Mouse (Mus musculus) liver, adult (tissue): Measurements from ENCODE around the gene Bcdin3d.

Experiments
- GATA4 ChIP-seq: IDR thresholded peaks from 2 replicates; pipeline ENCODE4 v1.6.1; 2014; ENCODE audit warnings: mild to moderate bottlenecking, low read length; ENCODE audit not compliant: insufficient replicate concordance

Bcdin3d gene

DNA sequence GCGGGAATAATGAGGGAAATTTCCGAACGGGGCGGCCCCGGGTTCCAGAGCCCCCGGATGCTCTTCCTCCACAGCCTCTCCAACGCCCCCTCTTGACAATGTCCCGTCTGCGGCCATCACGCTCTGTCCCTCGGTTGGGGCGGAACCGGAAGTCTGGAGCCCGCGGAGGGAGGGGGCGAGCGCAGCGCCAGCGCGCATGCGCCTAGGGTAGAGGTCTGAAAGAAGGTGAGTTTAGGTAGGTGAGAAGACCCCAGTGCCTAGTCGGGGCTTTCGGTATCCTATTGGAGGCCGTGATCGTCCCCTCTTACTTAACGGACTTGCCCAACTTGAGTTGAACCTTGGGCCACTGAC is at the start of gene Bcdin3d:
Gene Bcdin3d (minus strand): TSS at position 155 of the 351 bp plus-strand sequence.
- no peak for TF ChIP-seq GATA4

- TF ChIP-seq GATA4: no peak
Measured at GRCm38 (mm10) chr15:99520306-99520705, 45.8 kb upstream of the Bcdin3d start.

GRCm38 (mm10) chr15:99519626-99520025 is 45.1 kb upstream of the Bcdin3d start:
- TF ChIP-seq GATA4: no peak

GRCm38 (mm10) chr15:99517715-99518114 is 43.2 kb upstream of the Bcdin3d start:
- no peak for TF ChIP-seq GATA4

DNA sequence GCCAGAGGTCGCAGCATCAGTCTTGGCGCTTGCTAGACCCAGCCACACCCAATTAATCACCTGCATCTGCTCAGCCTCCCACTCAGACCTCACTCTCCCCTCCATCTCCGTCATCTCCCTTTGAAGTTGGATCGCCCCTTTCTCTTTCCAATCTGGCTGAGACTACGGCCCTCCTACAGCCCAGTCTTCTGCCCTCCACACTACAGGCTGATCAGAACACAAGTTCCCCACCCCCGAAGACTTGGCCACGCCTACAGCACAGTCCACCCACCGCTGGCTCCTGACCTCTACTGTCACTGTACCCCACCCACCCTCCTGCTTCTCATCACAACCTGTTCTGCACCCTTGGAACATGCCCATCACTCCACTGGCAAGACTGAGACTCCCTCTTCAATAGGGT is 42.2 kb upstream of the Bcdin3d start:
- no peak for TF ChIP-seq GATA4

DNA sequence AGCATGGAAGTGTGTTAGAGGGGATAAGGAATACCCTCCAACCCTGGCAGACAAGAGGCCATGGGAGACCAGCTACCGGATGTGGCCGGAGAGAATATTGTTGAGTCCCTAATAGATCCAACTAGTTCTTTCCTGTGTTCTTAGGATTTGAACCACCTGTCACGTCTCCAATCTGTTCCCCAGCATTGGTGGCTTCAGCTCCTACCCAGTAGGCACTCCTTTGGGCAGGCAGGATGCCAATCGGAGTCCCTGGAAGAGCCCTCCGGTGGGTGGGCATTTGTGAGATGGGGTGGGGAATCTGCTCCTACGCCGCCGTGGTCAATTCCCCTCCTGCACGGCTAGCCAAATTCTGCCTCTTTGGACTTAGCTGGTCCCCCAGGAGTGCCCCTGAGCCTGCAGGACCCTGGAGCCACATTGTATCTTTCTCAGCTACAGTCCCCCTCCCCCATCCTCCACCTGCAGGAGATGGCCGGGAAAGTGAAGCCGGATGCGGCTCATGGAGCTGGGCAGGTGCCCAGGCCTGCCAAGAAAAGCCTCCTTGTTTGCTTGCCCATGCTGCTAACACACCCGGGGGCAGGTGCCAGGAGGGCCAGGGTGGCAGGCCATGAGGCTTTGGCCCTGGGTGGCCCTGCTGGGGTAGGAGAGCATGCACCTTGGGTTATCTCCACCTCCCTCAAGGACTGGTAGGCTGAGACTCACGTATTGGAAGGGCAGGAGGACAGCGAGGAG is 37.4 kb upstream of the Bcdin3d start:
- no peak for TF ChIP-seq GATA4

DNA sequence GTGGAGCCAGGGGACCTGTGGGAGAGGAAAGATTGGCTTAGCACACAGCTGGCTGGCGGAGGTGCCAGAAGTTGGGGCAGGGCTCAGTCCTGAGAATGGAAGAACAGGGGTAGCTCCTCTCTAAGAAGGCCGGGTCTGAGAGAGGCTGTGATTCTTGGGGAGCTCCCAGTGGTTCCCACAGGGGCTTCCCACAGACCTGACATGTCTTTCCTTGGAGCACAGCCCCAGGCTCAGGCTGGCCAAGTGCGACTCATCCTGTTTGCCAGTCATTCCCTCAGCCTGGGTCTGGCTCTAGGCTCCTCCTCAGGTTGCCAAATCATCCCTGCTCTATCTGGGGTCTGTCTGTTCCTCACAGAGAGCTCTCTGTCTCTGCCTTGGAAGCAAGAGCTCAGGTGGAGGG is 36.1 kb upstream of the Bcdin3d start:
- no peak for TF ChIP-seq GATA4

- TF ChIP-seq GATA4: no peak
Measured at GRCm38 (mm10) chr15:99509840-99510239, 35.3 kb upstream of the Bcdin3d start.

- TF ChIP-seq GATA4: no peak
Measured at GRCm38 (mm10) chr15:99505324-99506095, 31.0 kb upstream of the Bcdin3d start.

- TF ChIP-seq GATA4: no peak
Measured at GRCm38 (mm10) chr15:99503256-99503655, 28.7 kb upstream of the Bcdin3d start.

GRCm38 (mm10) chr15:99502311-99502831 is 27.8 kb upstream of the Bcdin3d start:
- no peak for TF ChIP-seq GATA4

GRCm38 (mm10) chr15:99501292-99502260 is 27.0 kb upstream of the Bcdin3d start:
- no peak for TF ChIP-seq GATA4

DNA sequence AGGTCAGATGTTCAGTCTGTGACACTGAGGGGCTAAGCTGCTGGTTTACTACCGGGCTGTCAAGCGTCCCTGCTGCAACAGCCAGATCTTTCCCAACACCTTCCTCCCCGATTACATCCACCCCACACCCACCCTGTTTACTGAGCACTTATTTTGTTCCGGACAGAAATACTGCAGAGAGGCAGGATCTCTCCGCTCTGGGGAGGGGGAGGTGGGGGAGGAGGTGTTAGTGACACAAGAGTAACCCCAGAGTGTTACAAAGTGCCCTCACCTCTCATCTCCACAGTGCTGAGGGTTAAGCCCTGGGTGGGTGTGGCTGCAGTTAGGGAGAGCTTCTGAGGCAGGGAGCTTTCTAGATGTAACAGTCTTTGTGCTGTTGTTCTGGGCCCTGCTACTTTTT is 25.8 kb upstream of the Bcdin3d start:
- no peak for TF ChIP-seq GATA4

GRCm38 (mm10) chr15:99499726-99500125 is 25.2 kb upstream of the Bcdin3d start:
- TF ChIP-seq GATA4: no peak

- TF ChIP-seq GATA4: no peak
Measured at GRCm38 (mm10) chr15:99498781-99499180, 24.3 kb upstream of the Bcdin3d start.
